Mouse (Mus musculus) 416B (cell line): ENCODE results near the gene Stat4.
A peak's percentile ranks its signal among the peaks of the same experiment; 100 is the strongest.

Experiments used
- DNase-seq: peaks from one replicate; pipeline ENCODE4 v3.0.0; 2011; ENCODE audit warnings: low read depth

Stat4 gene

GRCm38 (mm10) chr1:51986848-51987247 is at the start of gene Stat4:
Gene Stat4, plus strand, starts transcription at chr1:51987148.
- DNase-seq: no peak

GRCm38 (mm10) chr1:51938357-51938756 is 48.6 kb upstream of the Stat4 start:
- DNase-seq: no peak

DNA sequence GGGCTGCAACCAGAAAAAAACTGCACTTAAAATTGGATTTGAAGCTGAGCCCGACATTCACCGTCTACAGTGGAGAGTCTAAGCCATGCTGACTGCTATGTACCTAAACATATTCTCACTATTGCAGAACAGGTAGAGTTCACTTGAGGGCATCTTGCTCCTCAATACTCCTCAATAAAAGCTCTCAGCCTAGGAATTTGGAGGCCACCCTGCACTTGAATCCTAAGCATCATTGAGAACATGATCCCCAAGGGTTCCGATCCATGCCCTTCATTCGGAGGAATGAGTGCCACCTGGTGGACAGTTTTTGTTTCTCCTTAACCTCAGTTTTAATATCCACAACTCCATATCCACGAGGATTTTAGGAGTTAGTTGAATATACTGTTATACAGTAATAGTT is 42.2 kb upstream of the Stat4 start:
- DNase-seq: peak; percentile 49

GRCm38 (mm10) chr1:51947116-51947515 is 39.8 kb upstream of the Stat4 start:
- no peak for DNase-seq

DNA sequence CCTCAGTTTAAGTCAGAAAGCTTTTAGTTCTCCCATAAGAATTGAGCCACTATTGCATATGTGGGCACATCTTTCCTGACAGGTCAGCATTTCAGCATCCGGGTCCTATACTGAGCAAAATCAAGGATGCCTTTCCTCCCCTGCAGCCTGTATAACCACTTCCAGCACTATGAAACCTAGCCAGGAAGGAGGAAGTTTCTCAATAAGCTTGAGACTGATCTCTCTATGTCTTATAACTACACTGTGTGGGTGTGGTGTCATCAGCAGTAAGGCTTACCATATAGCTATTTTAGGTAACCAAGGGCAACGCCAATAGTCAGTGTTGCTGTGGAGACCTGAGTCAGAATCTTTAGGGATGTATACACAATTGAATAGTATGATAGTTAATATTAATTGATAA is 22.3 kb upstream of the Stat4 start:
- DNase-seq: no peak

DNA sequence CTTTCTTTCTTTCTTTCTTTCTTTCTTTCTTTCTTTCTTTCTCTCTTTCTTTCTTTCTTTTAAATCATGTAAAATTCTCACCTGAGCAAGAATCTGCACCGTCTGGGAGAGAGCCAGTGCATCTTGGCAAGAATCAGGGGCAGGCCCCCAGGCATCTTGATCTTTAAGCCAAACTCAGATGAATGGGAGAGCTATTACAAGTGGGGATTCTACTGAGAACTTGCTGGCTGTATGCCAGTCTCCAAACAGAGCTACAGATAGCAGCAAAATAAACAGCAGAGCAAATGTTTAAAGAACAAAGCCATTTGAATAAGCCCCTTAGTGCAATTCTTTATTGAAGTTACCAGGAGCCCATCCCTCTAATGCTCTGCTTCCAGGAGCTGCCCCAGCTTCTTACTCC is 18.0 kb upstream of the Stat4 start:
- no peak for DNase-seq

GRCm38 (mm10) chr1:51970182-51970581 is 16.8 kb upstream of the Stat4 start:
- DNase-seq: peak; percentile 48

- no peak for DNase-seq
Measured at GRCm38 (mm10) chr1:51975589-51975988, 11.4 kb upstream of the Stat4 start.

GRCm38 (mm10) chr1:51979048-51979447 is 7.9 kb upstream of the Stat4 start:
- no peak for DNase-seq

DNA sequence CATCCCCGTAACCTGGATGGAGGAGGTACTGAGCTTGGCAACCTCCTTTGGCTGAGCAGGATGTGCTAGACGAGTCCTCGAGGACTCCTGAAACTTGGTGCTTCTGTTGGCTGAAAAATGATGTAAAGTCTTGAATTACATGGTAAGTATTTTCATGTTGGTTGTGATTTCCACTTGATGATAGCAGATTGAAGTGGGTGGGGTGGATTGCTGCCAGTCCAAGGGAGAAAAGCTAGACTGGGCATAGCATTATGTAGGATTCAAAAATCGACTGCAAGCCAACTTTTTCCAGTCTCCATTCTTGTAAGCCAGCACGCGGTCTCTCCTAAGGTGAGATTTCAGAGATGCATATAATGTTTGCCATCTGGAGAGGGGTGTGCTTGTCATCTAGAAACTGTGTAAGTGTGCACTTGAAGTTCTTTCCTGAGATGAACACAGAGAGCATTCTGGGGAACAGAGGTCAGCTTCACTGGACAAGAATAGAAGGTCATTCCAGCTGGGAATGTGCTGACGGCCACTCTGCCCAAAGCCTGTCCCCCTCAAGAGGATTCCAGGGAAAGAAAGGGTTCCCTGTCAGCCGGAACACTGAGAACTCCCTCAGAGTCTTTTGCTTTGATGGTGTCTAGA is 5.1 kb downstream of the Stat4 start:
- DNase-seq: no peak

DNA sequence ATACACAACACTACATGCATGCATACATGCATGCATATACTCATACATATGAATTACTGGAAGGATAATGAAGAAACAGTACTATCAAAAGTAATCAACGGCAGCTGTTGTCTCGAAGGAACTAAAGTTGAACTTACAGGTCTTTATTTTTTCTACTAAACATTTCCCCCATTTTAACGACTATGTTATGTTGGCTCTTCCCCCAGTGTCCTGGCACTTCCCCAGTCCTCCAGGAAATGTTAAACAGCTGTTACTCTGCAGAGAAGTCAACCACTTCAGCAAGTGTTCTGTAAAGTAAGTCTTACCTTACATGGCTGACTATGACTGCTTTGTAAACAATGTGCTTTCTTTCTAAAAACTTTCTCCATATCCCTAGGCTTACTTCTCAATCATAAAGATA is 9.1 kb downstream of the Stat4 start:
- DNase-seq: no peak

DNA sequence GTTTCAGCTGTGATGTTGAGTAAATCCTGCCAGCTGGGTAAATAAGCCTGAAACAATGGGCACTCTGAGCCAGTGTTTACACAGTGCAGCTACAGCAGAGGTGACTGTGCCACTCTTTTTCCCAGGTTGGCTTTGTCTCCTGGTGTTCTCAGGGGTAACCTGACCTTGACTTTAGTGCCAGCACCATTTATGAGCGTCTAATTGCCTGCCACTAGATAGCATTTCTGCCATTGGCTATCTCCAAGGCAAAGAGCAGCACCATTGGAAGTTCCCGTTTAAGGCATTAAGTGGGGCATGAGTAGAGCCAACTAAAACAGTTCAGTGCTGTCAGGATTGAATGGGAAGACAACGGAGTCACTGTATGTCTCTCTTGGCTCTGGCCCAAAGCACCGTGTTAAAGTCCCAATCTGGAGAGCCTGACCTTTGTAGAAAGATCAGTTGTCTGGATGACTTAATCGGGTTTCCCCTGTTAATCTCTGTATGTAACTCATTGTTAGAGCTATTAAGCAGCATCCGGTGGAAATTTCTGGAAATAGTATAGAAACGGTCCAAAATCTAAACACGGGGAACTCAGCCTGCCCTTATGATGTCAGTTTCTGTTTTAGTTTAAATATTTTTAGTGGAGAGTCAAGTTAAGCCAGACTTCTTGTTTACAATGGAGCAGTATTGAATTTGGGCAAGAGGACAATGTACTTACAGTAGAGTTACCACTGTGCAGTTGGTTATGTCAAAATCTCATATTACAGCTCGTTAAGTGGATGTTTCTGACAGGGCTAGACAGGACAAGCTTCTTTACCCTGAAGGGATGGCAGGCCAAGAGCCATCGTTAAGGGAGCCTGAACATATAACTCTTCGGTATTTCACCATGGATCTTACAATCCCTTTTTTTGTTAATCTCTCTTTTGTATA is 10.1 kb downstream of the Stat4 start:
- no peak for DNase-seq

- peak; percentile 78 for DNase-seq
Measured at GRCm38 (mm10) chr1:51998542-51998941, 11.6 kb downstream of the Stat4 start.

DNA sequence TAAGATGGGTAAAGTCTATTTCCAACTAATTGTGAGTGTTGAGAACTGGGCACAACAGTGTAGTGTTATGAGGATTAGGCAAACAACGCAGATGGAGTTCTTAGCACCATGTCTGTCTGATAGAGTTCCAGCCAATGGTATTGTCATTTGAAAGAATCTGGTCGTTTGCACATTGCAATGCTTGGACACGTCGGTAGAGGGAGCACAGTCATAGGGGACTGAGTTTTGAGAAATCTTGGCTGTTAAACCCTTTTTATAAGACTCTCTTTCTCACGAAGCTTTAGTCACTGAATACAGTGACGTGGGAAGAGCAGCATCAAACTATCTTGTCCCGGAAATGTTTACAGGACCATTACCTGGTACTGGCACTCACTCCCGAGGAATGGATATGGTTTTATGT is 17.1 kb downstream of the Stat4 start:
- DNase-seq: peak; percentile 80

DNA sequence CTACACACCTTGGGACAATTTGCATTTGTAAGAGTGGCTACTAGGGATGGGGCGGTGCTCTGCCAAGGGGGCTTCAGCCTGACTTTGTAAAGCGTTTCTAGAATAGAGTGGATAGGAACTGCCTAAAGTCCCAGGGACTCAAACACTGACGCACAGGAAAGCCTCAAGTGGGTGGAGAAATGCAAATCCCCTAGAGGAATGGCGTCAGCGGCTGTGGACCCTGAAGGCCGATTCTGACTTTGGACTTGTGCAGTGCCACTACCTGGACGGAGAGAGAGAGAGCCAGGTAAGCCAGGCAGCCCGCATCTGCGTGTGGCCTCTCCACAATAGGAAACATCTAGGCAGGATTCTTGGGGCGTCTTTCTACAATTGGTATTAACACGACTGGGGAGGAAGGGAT is 21.5 kb downstream of the Stat4 start:
- DNase-seq: peak; percentile 79

- DNase-seq: peak; percentile 61
Measured at GRCm38 (mm10) chr1:52008947-52009346, 22.0 kb downstream of the Stat4 start.

DNA sequence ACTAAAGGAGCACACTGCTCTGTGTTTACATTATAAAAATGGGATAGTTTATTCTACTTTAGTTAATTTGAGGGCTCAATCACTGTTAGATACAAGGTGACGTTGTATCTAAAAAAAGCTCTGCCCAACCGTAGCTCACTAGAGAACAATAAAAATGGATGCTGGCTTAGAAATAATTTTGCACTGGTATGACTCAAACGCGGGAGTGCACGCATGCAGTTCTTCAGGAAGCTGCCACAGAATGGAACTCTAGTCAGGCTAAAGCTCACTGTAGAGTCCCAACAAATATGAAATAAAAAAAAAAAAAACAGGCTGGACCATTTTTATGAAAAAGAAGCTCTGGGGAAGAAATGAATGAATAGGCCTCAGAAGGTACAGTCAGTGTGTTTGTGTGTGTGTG is 23.8 kb downstream of the Stat4 start:
- peak; percentile 66 for DNase-seq

DNA sequence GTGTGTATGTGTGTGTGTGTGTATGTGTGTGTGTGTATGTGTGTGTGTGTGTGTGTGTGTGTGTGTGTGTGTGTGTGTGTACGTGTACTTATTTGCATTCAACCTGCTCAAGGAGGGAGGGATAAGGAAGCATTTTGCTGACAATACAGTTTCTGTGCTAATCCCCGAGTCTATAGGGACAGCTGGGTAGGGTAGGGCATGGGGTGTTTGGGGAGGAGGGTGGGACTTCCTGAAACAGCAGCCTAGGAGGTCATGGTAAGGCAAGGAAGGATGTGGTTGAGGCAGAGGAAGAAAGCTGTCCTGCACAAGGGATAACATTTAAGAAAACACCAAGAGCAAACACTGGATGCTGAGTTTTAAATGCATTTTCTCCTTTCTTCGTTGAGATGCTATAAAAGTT is 24.3 kb downstream of the Stat4 start:
- DNase-seq: peak; percentile 94

DNA sequence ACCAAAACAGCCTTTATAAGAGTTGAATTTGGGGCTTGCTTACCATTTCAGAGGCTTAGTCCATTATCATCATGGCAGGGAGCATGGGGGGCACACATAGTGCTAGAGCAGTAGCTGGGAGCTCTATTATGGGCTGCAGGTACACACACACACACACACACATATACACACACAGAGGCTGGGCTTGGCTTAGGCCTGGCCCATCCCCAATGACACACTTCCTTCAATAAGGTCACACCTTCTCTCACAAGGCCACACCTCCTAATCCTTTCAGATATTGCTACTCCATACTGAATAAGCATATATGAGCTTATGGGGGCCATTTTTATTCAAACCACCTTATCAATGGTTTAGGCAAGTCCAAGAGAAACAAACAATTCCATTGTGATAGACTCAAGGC is 25.3 kb downstream of the Stat4 start:
- DNase-seq: peak; percentile 86

- peak; percentile 93 for DNase-seq
Measured at GRCm38 (mm10) chr1:52012757-52013156, 25.8 kb downstream of the Stat4 start.

- DNase-seq: peak; percentile 26
Measured at GRCm38 (mm10) chr1:52019621-52020020, 32.7 kb downstream of the Stat4 start.

DNA sequence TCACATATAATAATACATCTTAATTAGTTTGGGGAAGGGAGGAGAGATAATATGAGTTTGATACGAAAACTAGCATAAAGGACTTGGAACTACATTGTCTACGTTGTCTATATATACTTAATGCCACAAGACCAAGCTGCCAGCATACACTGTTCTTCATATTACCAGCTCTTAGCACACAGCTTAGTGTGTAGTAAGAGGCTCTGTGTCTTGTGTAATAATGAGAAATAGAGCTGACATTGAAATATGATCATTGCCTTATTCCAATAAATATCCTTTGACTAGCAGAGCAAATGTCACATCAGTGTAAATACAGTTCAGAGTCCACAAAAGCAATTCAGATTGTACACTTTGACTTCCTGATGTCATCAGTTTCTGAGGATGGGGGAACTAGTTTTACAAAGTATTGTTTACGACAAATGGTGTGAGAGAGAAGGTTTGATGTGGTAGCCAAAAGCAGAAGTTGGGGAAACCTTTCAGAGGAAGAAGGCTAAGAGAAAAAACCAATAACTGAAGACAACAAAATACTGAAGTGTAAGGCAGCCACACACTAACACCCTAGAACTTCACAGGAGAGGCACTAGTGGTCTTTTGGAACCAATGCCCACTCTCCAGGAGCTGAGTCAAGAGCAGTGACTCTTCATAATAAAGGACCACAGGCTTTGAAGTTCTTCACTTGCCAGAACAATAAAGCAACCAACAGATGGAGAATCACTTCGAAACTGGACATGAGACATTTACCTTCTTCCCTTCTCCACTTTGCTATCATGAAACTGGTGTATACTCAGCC is 35.2 kb downstream of the Stat4 start:
- peak; percentile 73 for DNase-seq

DNA sequence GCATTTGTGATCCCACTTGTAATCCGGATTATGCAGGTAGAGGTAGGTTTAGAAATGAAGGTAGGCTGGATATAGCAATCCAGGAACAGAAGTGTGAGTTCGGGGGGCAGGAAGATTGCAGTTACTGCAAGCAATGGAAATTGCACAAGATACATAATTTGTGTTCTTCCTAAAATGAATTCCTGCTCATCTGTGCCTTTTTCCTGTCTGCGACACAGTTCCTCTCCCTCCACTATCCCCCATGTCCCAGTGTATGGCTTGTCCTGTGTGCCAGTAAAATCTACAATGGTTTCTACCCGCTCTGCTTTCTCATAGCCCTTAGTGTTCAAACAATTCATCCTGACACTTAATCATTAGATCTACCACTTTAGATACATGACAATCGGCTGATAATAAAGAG is 41.7 kb downstream of the Stat4 start:
- no peak for DNase-seq
